Mouse (Mus musculus) brain, embryonic 14.5 days (tissue): ENCODE measurements at regions not wholly inside any gene's neighbourhood (a gene's known extent, or its start where the extent isn't known, plus 50 kb on each side); places are given as distances from the start of the nearest gene placed in this dataset.

ENCODE experiments used
- CTCF ChIP-seq: fragments of 200-500 bp; IDR thresholded peaks from 2 replicates; pipeline ENCODE4 v1.5.1; 2012; ENCODE audit warnings: inconsistent platforms, mild to moderate bottlenecking, moderate library complexity, borderline replicate concordance; ENCODE audit not compliant: insufficient read depth, insufficient read length; ENCODE audit errors: extremely low read depth
- POLR2A ChIP-seq: fragments of 200-500 bp; IDR thresholded peaks from 2 replicates; pipeline ENCODE4 v1.6.1; 2012; ENCODE audit warnings: mild to moderate bottlenecking, inconsistent platforms, borderline replicate concordance; ENCODE audit not compliant: poor library complexity, insufficient read depth, insufficient read length, severe bottlenecking; ENCODE audit errors: extremely low read depth

GRCm38 (mm10) chr10:101335136-101335535 is 346.2 kb upstream of the Mgat4c start:
- TF ChIP-seq CTCF (no peak), POLR2A (no peak)
